In genomic region chr12:81140594-81141328, GRCm38 (mm10) we compare ENCODE assay signal across 9 mouse cellular contexts.
DNase-seq lines count a peak whose midpoint lies in the region; ATAC-seq lines count a peak whose summit lies in the region.
"Had no signal": no experiment of that assay in that cellular context is flagged by ENCODE, and none has a peak within 500 bp of the region (broad histone marks: within the 10 kb centered on the region; RNA-seq: fewer than 3 reads in every experiment).

No protein-coding gene starts in this region.

- H3K4me1 ChIP-seq in forebrain, embryonic 14.5 days (ENCODE audit: control insufficient read depth, insufficient read depth, low read length): peaks cover 6% of the 10 kb centered on the region
- peaks cover 4% of the 10 kb centered on the region; the same call in 1 of the 2 replicates for H3K4me1 ChIP-seq in liver, embryonic 11.5 days (replicated peaks; ENCODE audit: control insufficient read depth, insufficient read depth, low read length)

- H3K9ac ChIP-seq in forebrain, embryonic 14.5 days (ENCODE audit: low read length): no peak overlapping the region
- no peak overlapping the region for H3K9ac ChIP-seq in liver, embryonic 11.5 days (ENCODE audit: low read depth, low read length)

- no peaks in the 10 kb centered on the region for H3K9me3 ChIP-seq in forebrain, embryonic 14.5 days (replicated peaks; ENCODE audit: control insufficient read depth, low read length)
- H3K9me3 ChIP-seq in liver, embryonic 11.5 days (ENCODE audit: control insufficient read depth, low read length): no peaks in the 10 kb centered on the region

- no peak overlapping the region for H3K4me3 ChIP-seq in forebrain, embryonic 14.5 days (ENCODE audit: low read depth, low read length)
- no peak overlapping the region for H3K4me3 ChIP-seq in liver, embryonic 11.5 days (ENCODE audit: low read depth, low read length)

- DNase-seq in ovary, postnatal 36 days (ENCODE audit: low spot score): peak; percentile 69
- no peak for DNase-seq in ovary, postnatal 10 days (ENCODE audit: low spot score)
- DNase-seq in forebrain, embryonic 14.5 days (ENCODE audit: low spot score): peak; percentile 49
- peak; percentile 44 to 63 for DNase-seq in layer of hippocampus, postnatal 36 days
- DNase-seq in neural tube, embryonic 10.5 days (ENCODE audit: extremely low spot score, low spot score): peak; percentile 37
- no peak for DNase-seq in liver, embryonic 11.5 days (ENCODE audit: low spot score)
- no peak for DNase-seq in liver

- H3K4me2 ChIP-seq in forebrain, embryonic 14.5 days (ENCODE audit: low read length): no peak overlapping the region
- no peak overlapping the region for H3K4me2 ChIP-seq in liver, embryonic 11.5 days

- H3K27ac ChIP-seq in forebrain, embryonic 14.5 days (ENCODE audit: low read depth, low read length): no peak overlapping the region
- H3K27ac ChIP-seq in liver, embryonic 11.5 days (ENCODE audit: low read depth, low read length): no peak overlapping the region

- H3K36me3 ChIP-seq in forebrain, embryonic 14.5 days (ENCODE audit: control insufficient read depth, insufficient read depth, low read length): no peaks in the 10 kb centered on the region
- H3K36me3 ChIP-seq in liver, embryonic 11.5 days (ENCODE audit: control insufficient read depth, insufficient read depth, low read length): no peaks in the 10 kb centered on the region

- H3K27me3 ChIP-seq in forebrain, embryonic 14.5 days (replicated peaks; ENCODE audit: control insufficient read depth, insufficient read depth, low read length): no peaks in the 10 kb centered on the region
- H3K27me3 ChIP-seq in liver, embryonic 11.5 days (replicated peaks; ENCODE audit: control insufficient read depth, insufficient read depth, low read length): no peaks in the 10 kb centered on the region

- ATAC-seq in forebrain, embryonic 14.5 days: peak; percentile 57
- no peak for ATAC-seq in activated CD4-positive, CD25-positive, alpha-beta regulatory T cell, adult 4 months
- no peak for ATAC-seq in liver, embryonic 11.5 days (replicated peaks; ENCODE audit: low FRiP score)
- ATAC-seq: Patski had no signal

- 22% methylated on average over 9 of the region's 9 CpGs for WGBS in forebrain, embryonic 14.5 days
- WGBS in liver, embryonic 11.5 days: 54% methylated on average over 9 of the region's 9 CpGs

Comparison
In these comparisons a context has a peak if more than half of its experiments do, and no peak if none do; other contexts are left out.
1. DNase-seq: peak in ovary, postnatal 36 days (single experiment), forebrain, embryonic 14.5 days (single experiment), layer of hippocampus, postnatal 36 days (2 of 2) and neural tube, embryonic 10.5 days (single experiment); none in ovary, postnatal 10 days (single experiment), liver, embryonic 11.5 days (single experiment) and liver (single experiment).